Mouse (Mus musculus) mesoderm, embryonic 11.5 days (tissue): ENCODE data around the gene Npcd.
A peak's percentile ranks its signal among the peaks of the same experiment; 100 is the strongest.

Experiments used
- DNase-seq: peaks from one replicate; pipeline ENCODE4 v3.0.0-alpha.2; 2012; ENCODE audit warnings: low read depth, low spot score

Gene Npcd

DNA sequence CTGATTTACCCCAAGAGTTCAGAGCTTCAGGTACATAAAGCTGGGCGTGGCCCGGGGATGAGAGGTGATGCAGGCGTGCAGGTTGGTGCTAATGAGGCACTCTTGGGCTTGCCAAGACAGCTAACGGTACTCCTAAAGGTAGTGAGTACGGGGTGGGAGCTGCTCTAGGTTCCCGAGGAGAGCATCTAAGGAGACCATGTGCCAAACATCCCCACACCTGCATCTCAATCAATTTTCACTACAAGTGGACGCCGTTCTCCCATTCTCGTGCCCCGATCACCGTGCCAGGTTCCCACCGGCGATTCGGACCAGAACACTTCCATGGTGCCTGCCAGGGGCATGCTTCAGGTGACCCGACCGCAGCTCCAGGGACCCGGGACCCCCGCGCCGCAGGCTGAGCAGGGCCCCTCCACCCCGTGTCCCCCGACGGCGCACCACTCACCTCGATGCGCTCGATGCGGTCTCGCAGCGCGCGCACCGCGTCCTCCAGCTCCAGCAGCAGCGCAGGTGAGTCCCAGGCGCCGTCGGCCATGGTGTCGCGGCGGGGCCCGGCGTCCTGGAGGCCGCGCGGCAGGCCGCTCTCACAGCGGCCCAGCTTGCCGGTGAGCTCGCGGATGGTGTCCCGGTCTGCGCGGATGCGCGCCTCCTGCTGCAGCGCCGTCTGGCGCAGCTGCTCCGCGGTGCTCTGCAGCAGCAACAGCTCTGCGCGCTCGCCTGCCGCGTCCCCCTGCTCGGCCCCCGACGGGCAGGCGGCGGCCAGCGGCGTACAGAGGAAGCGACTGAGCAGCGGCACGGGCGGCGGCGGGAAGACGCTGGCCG is 30.3 kb downstream of the Npcd start:
- DNase-seq, result no peak

DNA sequence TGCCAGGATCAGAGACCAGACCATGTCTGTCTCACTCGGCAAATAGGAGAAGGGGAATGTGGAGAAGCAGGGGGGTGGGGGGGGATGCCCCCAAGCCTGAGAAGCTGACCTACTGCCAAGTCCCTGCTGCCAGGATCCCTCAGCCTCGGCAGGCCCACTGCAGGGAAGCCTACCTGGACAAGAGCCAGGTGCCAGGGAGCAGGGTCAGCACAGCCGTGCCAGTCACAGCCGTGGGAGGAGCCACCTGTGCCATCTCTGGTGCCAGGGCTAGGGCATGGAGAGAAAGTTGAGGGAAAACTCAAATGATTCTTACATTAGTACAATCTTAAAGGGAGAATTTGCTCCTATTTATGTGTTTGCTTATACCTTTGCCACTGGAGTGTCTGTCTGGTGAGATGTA is 31.7 kb downstream of the Npcd start:
- no peak for DNase-seq

DNA sequence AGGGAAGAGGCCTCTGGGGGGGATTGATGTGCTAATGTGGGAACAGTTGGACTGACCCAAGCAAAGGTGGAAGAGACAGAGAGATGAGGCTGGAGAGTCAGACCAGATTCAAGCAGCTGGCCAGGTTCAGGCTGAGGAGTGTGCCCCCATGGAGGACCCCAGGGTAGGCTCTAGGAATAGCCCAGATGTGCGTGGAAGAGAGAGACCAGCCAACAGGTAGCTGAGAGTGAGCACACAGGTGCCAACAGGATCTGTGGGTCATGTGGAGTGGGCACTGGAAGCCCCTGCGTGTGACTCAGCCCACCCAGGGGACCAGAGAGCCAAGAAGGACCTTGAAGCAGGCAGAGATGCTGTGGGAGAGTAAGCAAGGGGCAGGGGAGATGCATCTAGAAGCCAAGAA is 32.4 kb downstream of the Npcd start:
- DNase-seq, result no peak

DNA sequence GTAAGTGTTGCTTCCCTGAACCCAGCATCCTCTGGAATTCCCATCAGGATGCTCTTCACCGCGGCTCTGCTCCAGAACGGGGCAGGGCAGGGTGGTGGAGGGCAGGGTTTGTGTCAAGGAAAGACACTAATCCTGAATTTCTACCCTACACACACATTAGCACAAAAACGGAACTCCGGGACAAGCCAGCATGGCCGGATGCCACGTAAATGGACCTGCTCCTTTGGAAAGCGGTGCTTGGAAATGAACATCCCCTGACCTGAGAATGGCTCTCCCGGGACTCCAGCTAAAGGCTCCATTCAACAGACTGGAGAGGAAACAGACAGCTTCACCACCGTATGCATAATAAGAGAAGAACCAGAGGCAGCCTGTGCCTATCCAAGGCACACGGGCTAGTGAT is 33.3 kb downstream of the Npcd start:
- DNase-seq, result no peak

DNA sequence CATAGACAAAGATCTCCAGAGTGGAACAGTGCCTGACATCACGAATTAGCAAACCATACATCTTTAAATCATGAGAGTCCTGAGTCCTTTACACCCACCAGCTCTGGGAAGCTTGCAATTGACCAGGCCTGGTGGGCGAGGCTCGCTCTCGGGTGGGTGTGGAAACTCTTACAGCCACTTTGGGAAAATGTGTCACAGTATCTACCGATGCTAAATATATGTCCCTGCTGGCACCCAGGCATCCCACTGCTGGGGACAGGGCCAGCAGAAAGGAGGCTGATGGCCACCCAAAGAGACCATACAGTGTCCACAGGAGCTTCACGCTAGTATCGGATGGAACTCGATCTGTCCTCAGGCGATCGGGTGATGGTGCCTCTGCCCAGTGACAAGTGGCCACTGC is 35.4 kb downstream of the Npcd start:
- DNase-seq, result no peak

DNA sequence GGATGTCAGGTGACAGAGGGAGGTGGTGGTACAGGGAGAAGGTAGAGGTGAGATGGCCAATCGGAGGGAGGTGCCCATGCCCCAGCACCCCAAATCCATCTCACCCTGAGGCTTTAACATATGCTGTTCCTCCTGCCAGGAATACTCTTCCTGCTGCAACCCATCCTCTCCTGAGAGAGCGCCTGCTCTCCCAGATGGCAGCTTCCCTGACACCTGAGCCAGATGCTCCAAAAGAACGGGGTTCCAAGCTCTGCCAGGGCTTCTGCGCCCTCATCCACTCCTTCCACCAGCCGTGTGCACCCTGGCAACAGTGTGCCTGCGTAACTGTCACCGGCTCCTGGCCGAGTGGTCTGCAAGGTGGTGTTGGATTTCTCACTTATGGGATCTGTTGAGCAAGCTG is 36.4 kb downstream of the Npcd start:
- DNase-seq, result no peak

DNA sequence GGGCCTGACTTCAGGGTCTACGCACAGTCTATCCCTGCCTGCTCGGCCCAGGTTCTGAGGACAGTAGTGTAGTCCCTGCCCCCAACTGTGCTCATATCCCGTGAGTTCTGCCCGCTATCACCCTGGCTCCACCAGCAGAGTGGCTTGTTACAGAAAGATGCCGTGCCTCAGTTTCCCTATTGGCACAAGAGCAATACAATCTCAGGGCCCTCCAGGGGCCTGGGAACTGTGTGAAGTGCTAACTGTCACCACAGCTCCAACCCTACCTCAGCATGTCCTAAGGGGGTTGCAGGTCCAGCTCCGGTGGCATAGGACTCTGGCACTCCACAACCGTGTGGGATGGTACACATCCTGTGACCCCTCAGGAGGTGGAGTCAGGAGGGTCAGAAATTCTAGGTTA is 36.9 kb downstream of the Npcd start:
- DNase-seq, result no peak

DNA sequence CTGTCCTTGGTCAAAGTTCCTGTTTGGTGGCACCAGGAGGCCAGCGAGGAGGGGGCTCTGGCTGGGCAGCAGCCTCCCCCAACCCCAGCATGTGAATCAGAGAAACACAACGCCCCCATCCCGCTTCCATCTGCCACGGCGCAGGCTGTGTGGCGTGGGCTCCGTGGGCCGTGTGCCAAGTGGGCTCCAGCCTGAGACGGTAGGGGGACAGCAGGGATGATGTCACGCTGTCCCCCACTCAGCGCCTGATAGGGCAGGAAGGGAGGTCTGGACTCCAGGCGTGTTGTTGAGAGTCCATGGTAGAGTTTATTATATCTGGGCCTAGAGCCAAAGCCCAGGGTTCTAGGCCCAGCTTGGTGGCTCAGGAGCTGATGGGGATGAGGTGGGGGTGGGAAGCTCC is 37.8 kb downstream of the Npcd start:
- no peak for DNase-seq

DNA sequence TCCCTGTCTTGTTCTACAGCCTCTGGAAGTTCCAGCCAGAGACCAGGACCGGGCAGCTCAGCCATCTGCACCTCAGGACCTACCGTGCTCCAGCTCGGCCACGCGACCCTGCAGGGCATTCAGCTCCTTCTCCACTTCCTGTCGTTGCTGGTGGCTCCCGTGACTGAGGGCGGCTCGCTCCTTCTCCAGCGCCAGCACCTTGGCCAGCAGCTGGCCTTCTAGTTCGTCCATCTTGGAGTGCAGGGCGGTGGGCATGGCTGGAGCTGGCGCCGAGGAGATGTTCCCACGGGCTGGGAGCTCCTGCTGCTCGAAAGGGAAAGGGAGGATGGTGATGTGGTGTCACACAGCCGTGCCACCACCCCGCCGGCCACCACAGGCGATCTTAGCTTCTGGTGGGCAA is 39.9 kb downstream of the Npcd start:
- DNase-seq, result no peak

DNA sequence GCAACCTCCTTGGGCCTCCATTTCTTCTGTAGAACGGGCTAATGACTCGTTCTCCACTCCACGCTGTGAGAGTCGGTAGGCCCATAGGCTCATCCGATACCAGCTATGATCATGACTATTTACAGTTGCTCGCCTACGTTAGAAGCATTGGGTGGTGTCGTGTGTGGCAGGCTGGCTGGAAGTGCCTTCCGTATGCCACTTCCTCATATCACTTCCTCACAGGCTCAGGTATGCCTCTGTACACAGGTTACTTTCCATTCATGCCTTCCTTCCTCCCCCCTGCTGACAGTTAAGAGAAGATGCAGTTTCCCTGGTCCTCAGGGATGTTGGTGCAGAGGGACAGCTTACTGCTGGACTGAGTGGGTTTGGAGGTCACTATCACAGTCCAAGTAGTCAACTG is 41.0 kb downstream of the Npcd start:
- no peak for DNase-seq

DNA sequence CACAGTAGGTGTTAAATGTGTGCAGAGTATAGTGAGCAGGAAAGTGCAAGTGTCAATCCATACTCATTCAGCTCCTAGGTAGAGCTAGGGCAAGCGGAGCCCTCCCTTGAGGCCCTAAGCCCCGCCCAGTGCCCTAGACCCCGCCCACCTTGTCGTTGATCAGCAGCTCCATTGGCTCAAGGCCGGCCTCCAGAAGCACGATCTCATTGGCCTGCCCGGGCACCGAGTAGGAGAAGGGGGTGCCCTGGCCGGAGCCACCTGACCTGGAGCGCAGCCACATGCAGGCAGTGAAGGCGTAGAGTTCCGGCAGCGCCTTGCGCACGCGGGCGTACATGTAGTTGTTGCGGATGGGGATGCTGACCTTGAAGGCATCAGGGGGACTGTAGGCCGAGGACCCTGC is 41.6 kb downstream of the Npcd start:
- DNase-seq, result peak; percentile 44

DNA sequence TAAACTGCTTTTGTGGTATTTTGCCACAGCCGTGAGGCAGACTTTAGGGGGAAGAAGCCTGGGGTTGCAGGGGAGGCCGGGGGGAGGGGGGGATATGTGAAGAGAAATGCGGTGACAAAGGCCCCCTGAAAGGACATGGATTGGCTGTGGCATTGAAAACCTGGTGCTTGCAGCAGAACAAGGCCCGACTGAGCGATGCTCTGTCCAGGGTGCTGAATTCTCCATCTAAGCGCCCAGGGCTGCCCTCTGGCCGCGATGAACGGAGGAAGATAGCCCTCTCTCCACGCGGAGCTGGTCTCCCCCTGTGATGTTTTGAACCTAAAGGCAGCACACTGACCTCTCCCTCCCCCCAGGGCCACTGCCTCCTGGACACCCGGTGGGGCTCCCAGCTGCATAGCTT is 42.5 kb downstream of the Npcd start:
- DNase-seq, result peak; percentile 87

DNA sequence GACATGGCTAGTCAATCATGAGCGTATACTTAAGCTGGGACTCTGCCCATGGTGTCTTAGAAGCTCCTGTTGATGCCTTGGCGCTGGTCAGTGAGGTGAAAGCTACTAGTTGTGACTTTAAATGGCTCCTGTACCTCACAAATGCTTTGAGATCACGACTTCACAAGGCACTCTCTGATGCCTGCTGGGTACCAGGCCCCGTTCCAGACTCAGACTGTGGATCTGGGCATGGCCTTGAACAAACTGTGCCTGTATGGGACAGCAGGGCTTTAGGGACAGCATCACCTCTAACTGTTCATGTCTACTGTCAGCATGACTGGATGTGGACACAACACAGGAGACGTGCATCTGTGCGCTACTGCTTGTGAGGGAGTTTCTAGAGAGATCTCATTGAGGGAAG is 43.1 kb downstream of the Npcd start:
- no peak for DNase-seq

DNA sequence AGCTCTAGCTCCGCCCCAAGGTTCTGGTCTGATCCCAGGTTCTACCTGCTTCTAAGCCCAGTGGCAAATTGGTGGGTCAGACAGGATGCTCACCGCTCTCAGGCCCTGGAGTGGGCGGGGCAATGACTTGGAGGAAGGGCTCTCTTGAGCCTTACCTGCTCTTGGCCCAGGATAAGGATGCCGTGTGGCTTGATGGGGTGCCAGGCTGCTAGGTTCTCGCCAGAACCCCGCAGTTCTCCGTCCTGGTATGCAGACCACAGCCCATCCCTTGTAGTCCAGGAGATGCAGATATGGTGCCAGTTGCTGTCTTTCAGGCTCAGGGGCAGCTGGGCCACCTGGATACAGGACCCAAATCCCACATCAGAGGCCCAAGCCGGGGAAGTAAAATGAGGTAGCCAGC is 43.9 kb downstream of the Npcd start:
- DNase-seq, result no peak

DNA sequence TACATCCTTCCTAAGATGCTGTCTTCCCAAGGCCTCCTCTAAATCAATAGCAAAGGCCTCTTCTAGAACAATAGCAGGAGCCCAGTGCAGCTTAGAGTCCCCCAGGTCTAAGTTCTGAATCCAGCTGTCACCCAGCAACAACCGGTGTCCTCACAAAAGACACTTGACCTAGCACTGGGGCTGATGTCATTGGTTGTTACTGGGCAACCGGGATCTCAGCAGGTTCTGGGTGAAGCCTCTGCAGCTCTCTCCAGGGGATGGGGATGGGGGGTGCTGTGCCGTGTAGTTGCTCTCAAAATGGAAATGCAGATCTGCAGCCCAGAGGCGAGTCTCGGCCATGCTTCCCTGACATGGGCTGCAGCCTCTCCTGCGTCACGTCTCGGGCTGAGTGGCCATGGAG is 46.2 kb downstream of the Npcd start:
- DNase-seq, result no peak

DNA sequence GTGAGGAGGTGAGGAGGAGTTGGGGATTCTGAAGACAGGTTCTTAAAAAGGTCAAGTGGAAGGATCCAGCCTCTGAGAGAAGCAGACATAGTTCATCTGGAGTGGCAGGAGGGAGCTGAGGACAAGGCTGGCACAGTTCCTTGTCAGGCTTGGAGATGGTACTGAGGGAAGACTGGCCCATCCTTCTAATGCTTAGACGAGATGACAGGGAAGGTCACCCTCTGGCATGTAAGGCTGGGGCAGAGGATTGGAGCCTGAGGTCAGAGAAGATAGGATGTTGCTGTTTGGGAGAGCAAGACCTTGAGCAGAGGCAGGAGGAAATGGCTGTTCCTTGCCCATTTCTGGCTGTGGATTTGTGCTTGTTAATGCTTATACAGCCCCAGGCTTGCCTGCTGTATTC is 49.0 kb downstream of the Npcd start:
- no peak for DNase-seq

DNA sequence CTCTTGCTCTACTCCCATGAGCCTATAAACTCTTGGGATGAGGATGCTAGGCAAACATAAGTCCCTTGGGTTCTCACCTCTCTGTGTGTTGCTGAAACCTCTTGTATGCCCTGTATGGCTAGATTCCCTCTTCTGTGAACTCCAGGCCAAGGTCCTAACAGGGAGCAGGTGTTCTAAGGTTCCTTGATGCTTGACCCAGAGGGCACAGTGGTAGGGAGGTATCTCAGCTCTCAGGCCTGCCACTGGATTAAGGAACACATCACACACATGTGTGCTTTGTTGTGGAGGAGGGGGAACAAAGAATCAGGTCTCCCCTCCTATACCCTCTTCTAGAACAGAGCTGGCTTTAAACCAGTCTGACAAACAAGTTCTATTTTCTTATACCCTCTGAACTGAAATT is 56.3 kb downstream of the Npcd start, which contains the start of gene Dnal4:
TSS of gene Dnal4 (minus strand) at position 101 of the 400 bp plus-strand sequence.
- no peak for DNase-seq

DNA sequence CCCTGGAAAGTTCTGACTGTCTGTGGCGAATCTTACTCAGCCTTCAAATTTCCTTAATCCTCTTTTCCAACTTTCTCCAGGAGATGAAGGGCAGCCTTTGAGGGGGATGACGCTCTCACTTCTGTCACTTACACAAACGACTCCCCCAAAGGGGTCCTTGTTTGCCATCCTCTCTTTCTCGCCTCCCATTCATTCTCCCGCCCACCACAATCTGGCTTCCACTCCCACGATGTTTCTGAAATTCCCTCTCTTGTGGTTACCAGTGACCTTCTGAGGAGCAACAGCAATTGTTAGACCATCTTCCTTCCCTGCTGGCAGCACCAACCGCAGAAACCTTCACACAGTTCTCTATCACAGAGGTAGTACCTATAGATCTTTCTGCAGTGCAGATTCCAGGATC is 58.4 kb downstream of the Npcd start:
- DNase-seq, result no peak

DNA sequence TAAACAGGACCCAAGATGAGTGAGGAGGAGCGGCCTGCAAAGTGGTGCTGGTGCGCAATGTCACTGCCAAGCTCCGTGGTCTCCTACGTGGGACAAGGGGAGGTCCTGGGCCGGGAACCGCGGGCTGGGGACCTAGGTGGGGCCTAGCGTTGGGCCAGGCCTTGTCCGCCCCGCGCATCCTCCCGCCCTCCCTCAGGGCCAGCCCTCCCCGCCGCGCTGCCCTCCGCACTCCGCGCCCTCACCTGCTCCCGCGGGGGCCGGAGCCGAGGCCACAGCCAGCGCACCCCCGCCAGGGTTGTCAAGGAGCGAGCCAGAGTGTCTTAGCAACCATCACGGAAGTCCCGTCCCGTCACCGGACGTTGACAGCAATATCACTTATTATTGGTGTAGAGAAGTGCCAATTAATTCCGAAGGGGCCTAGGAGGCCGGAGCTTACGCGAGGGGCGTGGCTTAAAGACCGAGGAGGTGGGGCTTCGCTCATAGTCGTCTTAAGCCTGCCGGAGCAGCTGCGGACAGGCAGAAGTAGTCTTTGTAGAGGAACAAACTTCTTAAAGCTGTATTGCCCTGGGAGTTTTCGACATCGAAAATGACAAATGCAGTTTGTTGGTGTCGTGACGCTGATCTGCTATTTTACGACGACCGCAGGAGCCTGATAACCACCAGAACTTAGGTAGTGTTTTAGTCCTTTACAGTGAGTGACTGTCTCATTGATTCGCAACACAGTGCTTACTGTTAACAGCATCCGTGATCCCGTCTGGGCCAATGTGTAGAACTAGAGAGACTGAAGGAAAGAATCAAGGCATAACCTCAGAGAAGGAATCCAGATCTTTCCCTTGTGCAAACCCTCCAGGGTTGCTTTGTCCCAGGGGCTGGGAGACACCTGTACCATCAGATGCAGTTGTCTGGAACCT is 59.7 kb downstream of the Npcd start:
- peak; percentile 98 for DNase-seq

DNA sequence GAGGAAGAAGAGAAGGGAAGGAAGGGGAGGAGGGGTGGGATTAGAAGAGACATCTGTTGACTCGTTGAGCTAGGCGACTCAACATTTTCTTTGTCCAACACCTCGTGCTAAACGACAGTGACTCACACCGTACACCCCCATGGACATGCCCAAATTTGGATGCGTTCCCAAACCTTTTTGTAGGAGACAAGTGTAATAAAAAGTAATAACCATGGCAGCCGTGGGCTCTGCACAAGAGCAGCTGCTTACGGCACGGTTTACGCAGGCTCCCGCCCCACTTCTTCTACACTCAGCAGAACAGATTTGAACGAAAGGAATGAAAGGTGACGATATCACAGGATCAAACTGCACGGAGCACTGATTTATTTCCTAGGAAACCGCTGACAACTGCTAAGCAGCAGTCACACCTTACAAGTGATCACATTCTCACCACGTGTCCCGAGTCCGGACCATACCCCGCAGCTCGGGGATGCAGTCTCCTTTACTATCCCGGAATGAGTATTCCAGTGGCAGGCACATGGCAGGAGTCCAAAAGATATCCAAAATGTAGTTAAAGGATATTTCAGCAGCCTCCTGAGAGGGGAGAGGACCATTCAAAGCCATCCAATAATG is 63.3 kb downstream of the Npcd start:
- DNase-seq, result no peak

DNA sequence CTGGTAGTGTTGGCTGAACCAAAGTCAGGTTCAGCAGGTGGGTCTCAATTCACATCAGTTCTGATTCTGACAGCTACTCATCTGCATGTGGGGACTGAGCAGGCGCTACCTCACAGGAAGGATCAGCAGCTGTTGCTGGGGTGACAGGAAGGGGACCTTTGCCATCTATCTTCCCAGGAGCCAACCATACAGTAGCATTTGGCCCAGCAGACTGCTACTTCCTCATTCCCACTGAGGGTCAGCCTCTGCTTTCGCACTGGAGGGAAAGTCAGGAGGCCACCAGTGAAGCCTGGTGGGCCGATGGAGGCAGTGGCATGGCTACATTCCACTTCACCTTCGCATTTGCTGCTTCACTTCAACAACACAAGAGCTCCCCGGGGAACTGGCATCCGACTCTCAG is 65.7 kb downstream of the Npcd start:
- DNase-seq, result no peak

DNA sequence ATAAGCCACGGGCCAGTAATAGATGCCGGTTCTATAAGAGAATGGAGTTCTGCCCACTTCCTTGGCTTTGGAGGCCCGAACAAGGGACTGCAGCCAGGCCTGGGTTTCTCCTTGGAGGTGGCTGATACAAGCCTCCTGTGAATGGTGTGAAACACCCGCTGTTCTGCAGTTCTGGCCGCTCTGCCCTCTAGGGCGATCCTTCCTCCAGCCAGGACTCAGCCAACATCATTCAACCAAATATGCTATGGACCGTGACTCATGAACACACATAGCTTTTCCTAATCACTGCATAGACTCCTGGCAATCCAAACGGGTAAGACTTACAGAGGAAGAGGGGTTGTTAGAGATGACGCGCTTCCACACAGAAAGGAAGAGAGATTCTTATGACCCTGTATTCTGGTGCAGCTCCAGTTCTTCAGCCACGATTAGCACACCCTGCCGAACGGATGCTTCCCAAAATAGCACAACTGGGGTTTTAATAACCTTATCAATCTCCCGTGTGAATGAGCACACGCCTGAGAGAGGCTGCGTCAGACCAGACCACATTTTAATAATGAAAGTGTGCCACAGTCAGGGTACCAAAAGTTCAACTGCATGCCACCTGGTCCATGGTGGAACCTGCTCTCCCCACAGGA is 66.6 kb downstream of the Npcd start:
- no peak for DNase-seq
